Mouse (Mus musculus): Measurements from ENCODE around the gene Hook2. TPM values are rescaled to one million over a fixed set of nuclear protein-coding genes. Genes with fewer than 3 reads are reported as not detected.

Hook2 gene
- polyA plus RNA-seq, 1 experiment: 3.6 TPM

GRCm38 (mm10) chr8:84997649-84998295 lies 7.4 kb downstream of the Hook2 start:
- Histone ChIP-seq H3K27me3 (ENCODE audit: control insufficient read depth, insufficient read depth, low read length) (no peaks in the 10 kb centered on the region), H3K27ac (ENCODE audit: insufficient read depth, low read length) (no peak overlapping the region), H3K36me3 (ENCODE audit: control insufficient read depth, insufficient read depth, low read length) (no peaks in the 10 kb centered on the region), H3K4me1 (ENCODE audit: control insufficient read depth, insufficient read depth, insufficient read length) (peaks cover 2% of the 10 kb centered on the region; the same call in 1 of the 2 replicates), H3K4me3 (ENCODE audit: extremely low read depth, insufficient read depth, insufficient read length) (no peak overlapping the region)
- TF ChIP-seq CTCF (IDR thresholded peaks at IDR 0.05; ENCODE audit: extremely low read depth, insufficient read depth, insufficient read length, insufficient replicate concordance): peak; percentile 100
- no peak for TF ChIP-seq POLR2A (IDR thresholded peaks at IDR 0.05; ENCODE audit: low read depth, low read length)
- WGBS: 3% methylated on average over 19 of the region's 19 CpGs
- peak; percentile 80 to 91 for DNase-seq (ENCODE audit: low read depth in 1 of 2, low spot score in 2 of 2)

- 33% methylated on average over 25 of the region's 25 CpGs for WGBS
- H3K4me3 ChIP-seq (ENCODE audit: extremely low read depth, insufficient read depth, insufficient read length): no peak overlapping the region
- no peaks in the 10 kb centered on the region for H3K4me1 ChIP-seq (ENCODE audit: control insufficient read depth, insufficient read depth, insufficient read length)
- peak in 1 of 2 experiments; percentile 20 for DNase-seq (ENCODE audit: low read depth in 1 of 2, low spot score in 2 of 2)
- TF ChIP-seq POLR2A (IDR thresholded peaks at IDR 0.05; ENCODE audit: low read depth, low read length) (no peak), CTCF (IDR thresholded peaks at IDR 0.05; ENCODE audit: extremely low read depth, insufficient read depth, insufficient read length, insufficient replicate concordance) (0 out of 2 replicates have a peak, but pooled peaks have one; percentile 31)
- peaks cover 5% of the 10 kb centered on the region; the same call in 1 of the 2 replicates for H3K27me3 ChIP-seq (ENCODE audit: control insufficient read depth, insufficient read depth, low read length)
- no peaks in the 10 kb centered on the region for H3K36me3 ChIP-seq (ENCODE audit: control insufficient read depth, insufficient read depth, low read length)
- H3K27ac ChIP-seq (ENCODE audit: insufficient read depth, low read length): no peak overlapping the region
These were observed 17.3 kb downstream of the Hook2 start for GRCm38 (mm10) chr8:85007686-85008085.

- H3K27ac ChIP-seq (ENCODE audit: insufficient read depth, low read length): no peak overlapping the region
- H3K4me3 ChIP-seq (ENCODE audit: extremely low read depth, insufficient read depth, insufficient read length): no peak overlapping the region
- DNase-seq (ENCODE audit: low read depth in 1 of 2, low spot score in 2 of 2): no peak
- WGBS: 12% methylated on average over 28 of the region's 28 CpGs
- H3K36me3 ChIP-seq (ENCODE audit: control insufficient read depth, insufficient read depth, low read length): no peaks in the 10 kb centered on the region
- H3K27me3 ChIP-seq (ENCODE audit: control insufficient read depth, insufficient read depth, low read length): peaks cover 10% of the 10 kb centered on the region
- no peak for TF ChIP-seq POLR2A (IDR thresholded peaks at IDR 0.05; ENCODE audit: low read depth, low read length)
- no peak for TF ChIP-seq CTCF (IDR thresholded peaks at IDR 0.05; ENCODE audit: extremely low read depth, insufficient read depth, insufficient read length, insufficient replicate concordance)
- no peaks in the 10 kb centered on the region; the same call in 1 of the 2 replicates for H3K4me1 ChIP-seq (ENCODE audit: control insufficient read depth, insufficient read depth, insufficient read length)
These were observed 20.8 kb downstream of the Hook2 start for GRCm38 (mm10) chr8:85011242-85011641.

DNA sequence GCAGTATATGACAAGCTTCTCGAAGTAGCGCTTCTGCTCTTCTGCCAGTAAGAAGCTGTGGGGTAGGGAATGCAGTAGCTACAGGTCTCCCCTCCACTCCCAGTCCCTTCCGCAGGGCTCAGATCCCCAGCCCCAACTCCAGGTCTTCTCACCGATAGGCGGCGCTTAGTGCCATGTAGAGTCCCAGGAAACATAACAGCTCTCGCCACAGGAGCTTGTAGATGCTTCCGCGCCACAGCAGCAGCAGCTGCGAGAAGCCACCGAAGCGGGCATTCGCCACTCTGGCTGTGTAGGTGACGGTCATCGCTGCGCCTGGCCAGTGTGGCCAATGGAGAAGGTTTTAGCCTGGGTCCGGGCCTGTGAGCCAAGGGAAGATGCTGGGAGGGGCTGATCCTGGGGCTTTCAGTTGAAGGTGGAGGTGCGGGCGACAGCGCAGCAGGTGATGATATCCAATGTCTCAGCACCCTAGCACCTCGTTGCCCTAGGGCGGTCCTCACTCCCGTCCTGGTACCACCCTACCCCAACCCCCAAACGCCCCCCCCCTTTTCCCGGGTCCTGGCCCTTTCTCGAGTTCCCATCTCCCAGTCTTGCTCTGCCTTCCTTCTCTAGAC lies 22.9 kb downstream of the Hook2 start:
- DNase-seq (ENCODE audit: low read depth in 1 of 2, low spot score in 2 of 2): peak; percentile 51 to 76
- H3K4me1 ChIP-seq (ENCODE audit: control insufficient read depth, insufficient read depth, insufficient read length): no peaks in the 10 kb centered on the region; the same call in 1 of the 2 replicates
- H3K27me3 ChIP-seq (ENCODE audit: control insufficient read depth, insufficient read depth, low read length): peaks cover 10% of the 10 kb centered on the region
- TF ChIP-seq POLR2A (IDR thresholded peaks at IDR 0.05; ENCODE audit: low read depth, low read length) (no peak), CTCF (IDR thresholded peaks at IDR 0.05; ENCODE audit: extremely low read depth, insufficient read depth, insufficient read length, insufficient replicate concordance) (peak; percentile 56; the same call in 1 of the 2 replicates)
- H3K36me3 ChIP-seq (ENCODE audit: control insufficient read depth, insufficient read depth, low read length): peaks cover 6% of the 10 kb centered on the region
- 7% methylated on average over 26 of the region's 26 CpGs for WGBS
- H3K4me3 ChIP-seq (ENCODE audit: extremely low read depth, insufficient read depth, insufficient read length): peak overlapping the region; percentile 41; the same call in 1 of the 2 replicates
- H3K27ac ChIP-seq (ENCODE audit: insufficient read depth, low read length): no peak overlapping the region

DNA sequence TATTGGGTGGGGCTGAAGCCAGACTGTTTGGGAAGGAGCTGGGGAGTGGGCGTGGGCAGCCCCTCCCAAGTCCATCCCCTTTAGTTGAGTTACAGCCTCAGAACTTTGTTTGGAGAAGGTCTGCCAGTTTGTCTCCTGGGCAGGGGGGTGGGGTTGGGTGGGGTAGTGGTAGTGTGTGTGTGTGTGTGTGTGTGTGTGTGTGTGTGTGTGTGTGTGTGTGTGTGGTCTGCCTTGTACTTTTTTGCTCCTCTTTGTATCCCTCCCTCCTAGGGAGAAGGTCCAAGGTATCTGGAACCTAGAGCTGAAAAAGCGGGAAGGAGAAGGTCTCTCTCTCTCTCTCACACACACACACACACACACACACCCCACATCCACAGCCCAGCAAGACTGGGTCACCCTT lies 24.0 kb downstream of the Hook2 start, which contains the start of gene Best2:
TSS of gene Best2 (minus strand) at position 101 of the 400 bp plus-strand sequence.
- H3K36me3 ChIP-seq (ENCODE audit: control insufficient read depth, insufficient read depth, low read length): peaks cover 12% of the 10 kb centered on the region
- peak within 1 kb of the TSS; percentile 41; the same call in 1 of the 2 replicates for H3K4me3 ChIP-seq (ENCODE audit: extremely low read depth, insufficient read depth, insufficient read length)
- 64% methylated on average over 2 of the region's 2 CpGs for WGBS
- DNase-seq (ENCODE audit: low read depth in 1 of 2, low spot score in 2 of 2): no peak
- H3K4me1 ChIP-seq (ENCODE audit: control insufficient read depth, insufficient read depth, insufficient read length): no peaks in the 10 kb centered on the region; the same call in 1 of the 2 replicates
- H3K27me3 ChIP-seq (ENCODE audit: control insufficient read depth, insufficient read depth, low read length): peaks cover 8% of the 10 kb centered on the region
- H3K27ac ChIP-seq (ENCODE audit: insufficient read depth, low read length): no peak within 1 kb of the TSS
- TF ChIP-seq CTCF (IDR thresholded peaks at IDR 0.05; ENCODE audit: extremely low read depth, insufficient read depth, insufficient read length, insufficient replicate concordance) (no peak), POLR2A (IDR thresholded peaks at IDR 0.05; ENCODE audit: low read depth, low read length) (no peak)

DNA sequence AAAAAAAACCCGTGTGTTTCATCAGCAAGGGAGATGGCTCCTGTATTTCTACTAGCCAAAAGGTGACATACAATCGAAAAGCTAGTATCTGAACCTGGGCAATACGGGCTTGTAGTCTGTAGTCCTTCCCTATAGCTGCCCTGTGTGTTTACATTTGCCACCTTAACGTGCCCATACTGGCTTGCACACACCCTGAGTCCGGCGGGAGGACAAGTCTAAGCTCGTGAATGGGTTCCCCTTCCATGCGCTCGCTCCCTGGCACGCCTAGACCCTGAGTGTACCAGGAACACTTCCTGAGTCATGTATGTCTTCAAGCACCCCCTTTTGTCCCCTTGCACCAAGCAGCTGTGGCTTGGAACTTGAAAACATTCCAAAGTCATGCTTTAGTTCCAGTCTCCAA lies 26.3 kb downstream of the Hook2 start:
- WGBS: 81% methylated on average over 10 of the region's 10 CpGs
- H3K4me3 ChIP-seq (ENCODE audit: extremely low read depth, insufficient read depth, insufficient read length): no peak overlapping the region

More for the DNA sequence above, 26.3 kb downstream of the Hook2 start:
- TF ChIP-seq CTCF (IDR thresholded peaks at IDR 0.05; ENCODE audit: extremely low read depth, insufficient read depth, insufficient read length, insufficient replicate concordance) (no peak), POLR2A (IDR thresholded peaks at IDR 0.05; ENCODE audit: low read depth, low read length) (no peak)
- Histone ChIP-seq H3K27me3 (ENCODE audit: control insufficient read depth, insufficient read depth, low read length) (peaks cover 6% of the 10 kb centered on the region), H3K4me1 (ENCODE audit: control insufficient read depth, insufficient read depth, insufficient read length) (no peaks in the 10 kb centered on the region; the same call in 1 of the 2 replicates), H3K36me3 (ENCODE audit: control insufficient read depth, insufficient read depth, low read length) (peaks cover 15% of the 10 kb centered on the region), H3K27ac (ENCODE audit: insufficient read depth, low read length) (no peak overlapping the region)
- no peak for DNase-seq (ENCODE audit: low read depth in 1 of 2, low spot score in 2 of 2)
